Mouse (Mus musculus) bone marrow macrophage, adult 2 months (primary cell): ENCODE measurements around the gene Exoc4.

Experiments
- CTCF ChIP-seq: IDR thresholded peaks from 2 replicates; pipeline ENCODE4 v1.5.1; 2012; ENCODE audit warnings: low read depth, mild to moderate bottlenecking, low read length, moderate library complexity
- POLR2A ChIP-seq: IDR thresholded peaks from 2 replicates; pipeline ENCODE4 v1.6.1; 2012; ENCODE audit warnings: mild to moderate bottlenecking, low read depth, low read length, borderline replicate concordance

- TF ChIP-seq CTCF = no peak
- no peak for TF ChIP-seq POLR2A
These were observed 719.9 kb downstream of the Exoc4 start for GRCm38 (mm10) chr6:33968746-33969145.
